Mouse (Mus musculus) CH12.LX (cell line): ENCODE measurements around the gene Xpa.

ENCODE experiments used
- CTCF ChIP-seq, 2 experiments: IDR thresholded peaks in 1 of 2; conservative IDR thresholded peaks in 1 of 2; 2 replicates each; pipeline ENCODE4 v1.5.1; 2011 to 2012; ENCODE audit warnings: low read depth in 2 of 2, low read length in 2 of 2, improper control_type of control experiment in 1 of 2, inconsistent platforms in 1 of 2, mild to moderate bottlenecking in 1 of 2, moderate library complexity in 1 of 2
- E2F4 ChIP-seq: IDR thresholded peaks from 2 replicates; pipeline ENCODE4 v1.6.1; 2011; ENCODE audit warnings: low read depth, low read length, improper control_type of control experiment; ENCODE audit not compliant: insufficient replicate concordance
- EP300 ChIP-seq: IDR thresholded peaks from 2 replicates; pipeline ENCODE4 v1.6.1; 2011; ENCODE audit warnings: low read length, improper control_type of control experiment
- IRF4 ChIP-seq: IDR thresholded peaks from 2 replicates; pipeline ENCODE4 v1.6.1; 2014; ENCODE audit warnings: low read depth, mild to moderate bottlenecking, inconsistent platforms, low read length, improper control_type of control experiment
- MYC ChIP-seq: IDR thresholded peaks from 2 replicates; pipeline ENCODE4 v1.6.1; 2011; ENCODE audit warnings: low read depth, mild to moderate bottlenecking, improper control_type of control experiment, low read length
- NRF1 ChIP-seq: IDR thresholded peaks from 2 replicates; pipeline ENCODE4 v1.6.1; 2014; ENCODE audit warnings: low read depth, mild to moderate bottlenecking, inconsistent platforms, low read length, improper control_type of control experiment, moderate library complexity
- POLR2A ChIP-seq: IDR thresholded peaks from 2 replicates; pipeline ENCODE4 v1.6.1; 2011; ENCODE audit warnings: low read depth, mild to moderate bottlenecking, improper control_type of control experiment, low read length
- RCOR1 ChIP-seq: conservative IDR thresholded peaks from 2 replicates; pipeline ENCODE4 v1.6.1; 2012; ENCODE audit warnings: low read depth, mild to moderate bottlenecking, inconsistent platforms, low read length, improper control_type of control experiment
- TCF12 ChIP-seq: IDR thresholded peaks from 2 replicates; pipeline ENCODE4 v1.6.1; 2014; ENCODE audit warnings: low read depth, mild to moderate bottlenecking, inconsistent platforms, low read length, improper control_type of control experiment
- USF1 ChIP-seq: IDR thresholded peaks from 2 replicates; pipeline ENCODE4 v1.6.1; 2014; ENCODE audit warnings: low read depth, mild to moderate bottlenecking, inconsistent platforms, low read length, improper control_type of control experiment

GRCm38 (mm10) chr4:46126541-46126940, 69.6 kb downstream of the Xpa start:
- TF ChIP-seq TCF12, result no peak
- TF ChIP-seq NRF1, result no peak
- TF ChIP-seq E2F4, result no peak
- peak; percentile 83 to 94; a peak in 3 of 4 replicates for TF ChIP-seq CTCF (conservative IDR thresholded peaks at IDR 0.05 in 1 of 2, IDR thresholded peaks at IDR 0.05 in 1 of 2; ENCODE audit: low read depth in 2 of 2, low read length in 2 of 2)
- TF ChIP-seq EP300, result no peak
- no peak for TF ChIP-seq MYC
- TF ChIP-seq POLR2A, result no peak
- peak; percentile 23; the same call in 1 of the 2 replicates for TF ChIP-seq IRF4
- TF ChIP-seq USF1, result no peak
- no peak for TF ChIP-seq RCOR1
